Mouse (Mus musculus) hematopoietic stem cell, adult 5-6 weeks (primary cell): Measurements from ENCODE around the gene Fam193a. TPM values are rescaled to one million over a fixed set of nuclear protein-coding genes. Genes with fewer than 3 reads are reported as not detected.

Experiments used
- ATAC-seq, 2 experiments: fragments of 125-278 bp in 1 of 2; replicated peaks in 1 of 2; 2 replicates each; pipeline ENCODE4 v1.8.0; 2016 to 2017; ENCODE audit warnings: inconsistent platforms in 2 of 2, mild to moderate bottlenecking in 2 of 2, moderate number of reproducible peaks in 2 of 2, low read depth in 1 of 2, moderate TSS enrichment in 1 of 2; ENCODE audit not compliant: low FRiP score in 2 of 2, poor library complexity in 2 of 2, severe bottlenecking in 2 of 2, insufficient read depth in 1 of 2, low TSS enrichment in 1 of 2
- total RNA-seq: library from RNA; stranded (forward); fragments of 172-1452, 232-1000 nt; gene quantifications from 2 replicates; pipeline ENCODE4 v1.2.3, GENCODE M21; 2017

Gene Fam193a
- total RNA-seq, 1 experiment from 2014 or later, result 41.8 TPM

- ATAC-seq, result no peak
These were observed 156.7 kb downstream of the Fam193a start for GRCm38 (mm10) chr5:34526477-34526775.

- ATAC-seq, result no peak
These were observed 157.6 kb downstream of the Fam193a start for GRCm38 (mm10) chr5:34527352-34527751.

GRCm38 (mm10) chr5:34528724-34529123, 159.0 kb downstream of the Fam193a start:
- no peak for ATAC-seq

- no peak for ATAC-seq
These were observed 160.4 kb downstream of the Fam193a start for GRCm38 (mm10) chr5:34530116-34530515.

- no peak for ATAC-seq
These were observed 161.0 kb downstream of the Fam193a start for GRCm38 (mm10) chr5:34530687-34531086.

- ATAC-seq, result no peak
These were observed 163.3 kb downstream of the Fam193a start for GRCm38 (mm10) chr5:34533066-34533465.

GRCm38 (mm10) chr5:34533820-34534219, 164.1 kb downstream of the Fam193a start:
- no peak; a peak in 1 of 4 replicates for ATAC-seq

- ATAC-seq, result no peak; a peak in 1 of 4 replicates
These were observed 165.2 kb downstream of the Fam193a start for GRCm38 (mm10) chr5:34534776-34535581.

- no peak for ATAC-seq
These were observed 166.1 kb downstream of the Fam193a start for GRCm38 (mm10) chr5:34535831-34536230.

Other genes starting within 250 kb of the Fam193a start
- gene Poln, start 200.5 kb upstream of the Fam193a start, total RNA-seq, result 2.9 TPM in 1 of 2 replicates, not detected in the other
- 121 and 173 TPM in 2 replicates for gene Haus3, start 200.4 kb upstream of the Fam193a start, total RNA-seq
- gene Mxd4, start 182.2 kb upstream of the Fam193a start, total RNA-seq, result 29.2 and 40.0 TPM in 2 replicates
- 1.2 and 1.4 TPM in 2 replicates for gene Zfyve28, start 81.5 kb upstream of the Fam193a start, total RNA-seq
- gene Cfap99, start 81.3 kb upstream of the Fam193a start, total RNA-seq, result not detected in 2 replicates
- 161 and 185 TPM in 2 replicates for gene Rnf4, start 33.6 kb upstream of the Fam193a start, total RNA-seq
- 36.1 and 39.5 TPM in 2 replicates for gene Tnip2, start 144.1 kb downstream of the Fam193a start, total RNA-seq
- 22.6 and 23.4 TPM in 2 replicates for gene Sh3bp2, start 155.9 kb downstream of the Fam193a start, total RNA-seq
- 130 and 184 TPM in 2 replicates for gene Add1, start 203.7 kb downstream of the Fam193a start, total RNA-seq